ENCODE assay signal across 8 mouse cellular contexts in genomic region chr3:89270051-89270755, GRCm38 (mm10). TPM values are rescaled to one million over a fixed set of nuclear protein-coding genes. Genes with fewer than 3 reads are reported as not detected.
DNase-seq lines count a peak whose midpoint lies in the region; ATAC-seq and TF ChIP-seq lines count a peak whose summit lies in the region.

TSS of gene Slc50a1 (minus strand) at chr3:89270570.

- peak; percentile 53 for TF ChIP-seq CTCF in lung, embryonic 14.5 days (IDR thresholded peaks at IDR 0.05; ENCODE audit: low read depth)
- TF ChIP-seq CTCF in olfactory bulb, adult 2 months (IDR thresholded peaks at IDR 0.05; ENCODE audit: insufficient read depth, low read depth, low read length), result no peak

- peak within 1 kb of the TSS; percentile 87 for H3K4me2 ChIP-seq in forebrain, embryonic 14.5 days (ENCODE audit: low read length)
- H3K4me2 ChIP-seq in lung, embryonic 14.5 days, result peak within 1 kb of the TSS; percentile 77

- ATAC-seq in cerebellum, adult (ENCODE audit: insufficient number of reproducible peaks, low FRiP score, low TSS enrichment), result peak; percentile 69
- peak; percentile 60 for ATAC-seq in forebrain, embryonic 14.5 days
- peak; percentile 45 for ATAC-seq in lung, embryonic 14.5 days (ENCODE audit: insufficient read depth)

- no peaks in the 10 kb centered on the region for H3K9me3 ChIP-seq in forebrain, embryonic 14.5 days (replicated peaks; ENCODE audit: control insufficient read depth, low read length)
- no peaks in the 10 kb centered on the region for H3K9me3 ChIP-seq in lung, embryonic 14.5 days (ENCODE audit: low read depth, low read length)

- H3K4me3 ChIP-seq in forebrain, embryonic 14.5 days (ENCODE audit: low read depth, low read length), result peak within 1 kb of the TSS; percentile 50
- H3K4me3 ChIP-seq in lung, embryonic 14.5 days (ENCODE audit: low read depth, low read length), result peak within 1 kb of the TSS; percentile 55
- peak within 1 kb of the TSS; percentile 72 for H3K4me3 ChIP-seq in olfactory bulb, adult 2 months (ENCODE audit: insufficient read depth, low read depth, low read length)

- intact Hi-C loops in heart, postnatal 14 days (cut with DNase I), result no loop called here

- TF ChIP-seq POLR2A in olfactory bulb, adult 2 months (IDR thresholded peaks at IDR 0.05; ENCODE audit: insufficient read depth, low read depth, low read length), result peak; percentile 84

- 3% methylated on average over 39 of the region's 39 CpGs for WGBS in forebrain, embryonic 14.5 days
- 2% methylated on average over 39 of the region's 39 CpGs for WGBS in large intestine, adult 2 months
- WGBS in lung, embryonic 14.5 days, result 2% methylated on average over 39 of the region's 39 CpGs
- WGBS in olfactory bulb, adult 2 months, result 1% methylated on average over 39 of the region's 39 CpGs

- peak within 1 kb of the TSS; percentile 77 for H3K9ac ChIP-seq in forebrain, embryonic 14.5 days (ENCODE audit: low read length)
- peak within 1 kb of the TSS; percentile 69 for H3K9ac ChIP-seq in lung, embryonic 14.5 days

- peaks cover 19% of the 10 kb centered on the region for H3K4me1 ChIP-seq in forebrain, embryonic 14.5 days (ENCODE audit: control insufficient read depth, insufficient read depth, low read length)
- peaks cover 13% of the 10 kb centered on the region for H3K4me1 ChIP-seq in lung, embryonic 14.5 days (ENCODE audit: insufficient read depth)
- H3K4me1 ChIP-seq in olfactory bulb, adult 2 months (ENCODE audit: control insufficient read depth, insufficient read depth, low read length), result peaks cover 24% of the 10 kb centered on the region

- H3K27ac ChIP-seq in forebrain, embryonic 14.5 days (ENCODE audit: low read depth, low read length), result peak within 1 kb of the TSS; percentile 48; the same call in 1 of the 2 replicates
- H3K27ac ChIP-seq in lung, embryonic 14.5 days (ENCODE audit: low read depth), result peak within 1 kb of the TSS; percentile 89
- peak within 1 kb of the TSS; percentile 49 for H3K27ac ChIP-seq in olfactory bulb, adult 2 months (ENCODE audit: insufficient read depth, low read depth, low read length)

- H3K36me3 ChIP-seq in forebrain, embryonic 14.5 days (ENCODE audit: control insufficient read depth, insufficient read depth, low read length), result no peaks in the 10 kb centered on the region
- peaks cover 32% of the 10 kb centered on the region for H3K36me3 ChIP-seq in lung, embryonic 14.5 days (ENCODE audit: insufficient read depth)

- DNase-seq in CD8-positive naive resting alpha-beta T cell, adult 2 months (ENCODE audit: low read depth in 2 of 2, low spot score in 2 of 2), result peak; percentile 46 to 57
- DNase-seq in forebrain, embryonic 14.5 days (ENCODE audit: low spot score), result peak; percentile 76
- DNase-seq in heart, postnatal 14 days, result peak; percentile 93 to 94
- DNase-seq in large intestine, adult 2 months (ENCODE audit: low read depth, low spot score), result no peak
- peak; percentile 87 for DNase-seq in lung, embryonic 14.5 days
- peak; percentile 74 for DNase-seq in thymus, postnatal 0 days (ENCODE audit: low spot score)

- no peaks in the 10 kb centered on the region for H3K27me3 ChIP-seq in forebrain, embryonic 14.5 days (replicated peaks; ENCODE audit: control insufficient read depth, insufficient read depth, low read length)
- H3K27me3 ChIP-seq in lung, embryonic 14.5 days (ENCODE audit: insufficient read depth, low read length), result no peaks in the 10 kb centered on the region

RNA-seq across cellular contexts. Expression of gene Slc50a1, which starts in this region (rescaled TPM):
- polyA plus RNA-seq in forebrain, embryonic 14.5 days (2014; fragmentation: Nextera tagmentation; extraction: Ambion mirVana), result 32.4 and 38.4 TPM in 2 replicates
- 10 to 100 TPM; 20.6 to 22.7 TPM for total RNA-seq in heart, postnatal 14 days (2021)
- 108 and 123 TPM in 2 replicates for polyA plus RNA-seq in large intestine, adult 2 months (2012; rRNA removed)
- polyA plus RNA-seq in lung, embryonic 14.5 days (2014; fragmentation: Nextera tagmentation; extraction: Ambion mirVana), result 58.5 and 60.2 TPM in 2 replicates
- not detected in 2 replicates for polyA plus RNA-seq in olfactory bulb, adult 2 months (2012; ENCODE audit: insufficient read depth, insufficient read length, low replicate concordance, missing spikeins)
- polyA plus RNA-seq in thymus, postnatal 0 days (2015; fragmentation: Nextera tagmentation; extraction: Ambion mirVana), result 84.7 and 87.2 TPM in 2 replicates

Comparison
In these comparisons a context has a peak if more than half of its experiments do, and no peak if none do; other contexts are left out.
1. RNA of gene Slc50a1 (polyA plus RNA-seq): 108 to 123 TPM in large intestine, adult 2 months, 84.7 to 87.2 TPM in thymus, postnatal 0 days, 58.5 to 60.2 TPM in lung, embryonic 14.5 days and 32.4 to 38.4 TPM in forebrain, embryonic 14.5 days; not detected in olfactory bulb, adult 2 months; every median in the first group is over 10 times any median in the second.
2. Peak in every context shown above with its lines, with median percentiles within 50 percentile points of each other: ATAC-seq, H3K27ac ChIP-seq and H3K4me3 ChIP-seq.